Mouse (Mus musculus): Measurements from ENCODE around the gene Pmvk.

Gene Pmvk

DNA sequence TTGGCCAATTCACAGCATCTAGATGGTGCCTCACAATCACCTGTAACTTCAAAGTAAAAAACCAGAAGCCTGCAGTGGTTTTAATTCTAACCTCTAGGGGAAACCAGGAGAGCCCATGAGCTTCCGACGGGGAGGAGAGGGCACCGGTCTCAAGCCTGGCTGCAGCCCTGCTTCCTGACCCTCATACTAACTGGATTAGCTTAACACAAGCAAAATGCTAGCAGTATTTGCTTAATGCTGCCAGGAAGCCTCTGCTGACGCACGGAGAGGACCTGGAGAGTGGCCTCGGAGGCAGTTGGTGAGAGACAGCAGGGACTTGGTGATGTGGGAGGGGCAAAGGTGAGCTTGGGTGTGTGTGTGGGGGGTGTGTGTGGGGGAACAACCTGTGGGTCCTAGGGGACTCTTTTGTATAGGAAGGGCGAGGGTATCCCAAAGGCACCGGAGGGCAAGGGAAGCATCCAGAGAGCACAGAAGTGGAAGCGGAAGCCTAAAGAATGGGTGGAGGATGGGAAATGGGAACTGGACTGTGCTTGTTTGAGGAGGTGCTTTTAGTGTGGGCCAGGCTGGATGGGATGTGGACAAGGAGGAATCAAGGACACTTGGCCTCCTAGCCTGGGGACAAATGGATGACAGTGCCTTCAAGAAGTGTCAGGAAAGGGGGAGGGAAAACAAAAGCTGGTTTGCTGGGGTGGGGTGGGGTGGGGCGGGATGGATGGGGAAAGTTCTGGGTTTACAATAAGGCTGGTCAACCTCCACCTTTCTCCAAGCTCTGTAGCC lies at the start of gene Pmvk:
Pmvk (plus strand) TSS at position 141 of the 777 bp plus-strand sequence.
- no peak for DNase-seq (ENCODE audit: low spot score in 2 of 2)

DNA sequence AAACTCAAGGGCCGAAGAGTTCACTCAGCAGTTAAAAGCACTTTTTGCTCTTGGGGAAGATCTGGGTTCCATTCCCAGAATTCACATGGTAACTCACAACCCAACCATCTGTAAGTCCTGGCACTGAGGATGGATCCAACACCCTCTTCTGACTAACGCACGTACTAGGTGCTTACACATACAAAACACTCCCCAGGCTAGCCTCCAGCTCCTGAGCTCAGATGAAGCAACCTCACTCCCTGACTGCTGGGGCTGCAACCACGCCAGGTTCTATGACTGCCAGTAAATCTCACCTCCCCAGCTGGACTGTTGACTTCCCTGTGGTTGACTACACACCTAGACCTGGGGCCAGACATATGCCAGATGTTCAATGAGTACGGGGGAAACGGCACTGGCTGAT lies 47.5 kb upstream of the Pmvk start:
- DNase-seq (ENCODE audit: low spot score in 2 of 2), result no peak

DNA sequence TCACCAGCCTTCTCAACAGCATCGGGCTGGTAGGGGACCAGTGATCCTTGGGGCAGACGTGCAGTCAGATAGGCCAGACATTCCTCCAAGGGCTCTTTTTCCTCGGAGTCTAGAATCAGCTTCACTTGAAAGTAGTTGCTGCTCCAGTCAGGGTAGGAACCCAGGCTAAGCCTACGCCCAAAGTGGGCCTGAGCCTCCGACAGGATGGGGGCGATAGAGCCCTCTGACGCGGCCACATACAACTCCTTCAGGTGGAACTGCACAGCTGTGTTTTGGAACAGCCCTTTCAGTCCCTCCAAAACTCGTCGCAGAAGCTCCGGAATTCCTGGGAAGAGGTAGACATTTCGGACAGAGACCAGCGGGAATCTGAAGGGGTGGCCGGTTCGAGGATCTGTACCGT lies 45.9 kb upstream of the Pmvk start:
- DNase-seq (ENCODE audit: low spot score in 2 of 2), result no peak

DNA sequence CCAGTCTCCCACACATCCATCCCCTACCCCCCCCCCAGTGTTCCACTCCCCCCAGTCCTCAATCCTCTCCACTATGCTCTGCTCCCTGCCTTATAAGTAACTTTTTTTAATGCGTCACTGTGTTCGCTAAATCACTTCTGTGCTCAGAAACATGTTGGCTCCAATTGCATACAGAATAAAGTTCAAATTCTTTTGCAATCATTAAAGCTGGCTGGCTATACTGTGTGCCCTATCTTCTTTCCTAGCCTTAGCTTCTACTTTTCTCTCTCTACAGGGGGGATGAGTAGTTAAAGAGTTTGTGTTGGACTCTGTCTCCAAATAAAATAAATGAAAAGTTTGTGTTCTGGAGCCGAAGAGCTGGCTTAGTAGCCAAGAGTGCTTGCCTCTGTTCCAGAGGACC lies 44.6 kb upstream of the Pmvk start:
- DNase-seq (ENCODE audit: low spot score in 2 of 2), result no peak

DNA sequence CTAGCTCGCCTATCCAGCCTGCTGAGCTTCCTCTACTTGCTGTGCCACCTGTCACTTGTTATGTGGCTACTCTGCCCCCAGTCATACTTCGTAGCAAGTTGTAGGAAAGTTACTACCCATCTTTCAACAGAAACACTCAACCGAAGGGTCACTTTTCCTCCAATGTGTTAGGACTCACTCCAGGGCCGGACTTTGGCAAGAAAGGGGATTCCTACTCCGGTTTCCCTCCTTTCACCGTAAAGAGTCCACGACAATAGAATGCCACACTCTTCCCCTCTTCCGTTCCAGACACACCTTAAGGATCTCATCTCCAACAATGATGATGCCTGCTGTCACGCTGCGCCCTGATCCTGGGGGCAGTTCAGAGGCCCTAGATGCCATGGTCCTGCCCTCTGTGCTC lies 43.5 kb upstream of the Pmvk start:
- no peak for DNase-seq (ENCODE audit: low spot score in 2 of 2)

DNA sequence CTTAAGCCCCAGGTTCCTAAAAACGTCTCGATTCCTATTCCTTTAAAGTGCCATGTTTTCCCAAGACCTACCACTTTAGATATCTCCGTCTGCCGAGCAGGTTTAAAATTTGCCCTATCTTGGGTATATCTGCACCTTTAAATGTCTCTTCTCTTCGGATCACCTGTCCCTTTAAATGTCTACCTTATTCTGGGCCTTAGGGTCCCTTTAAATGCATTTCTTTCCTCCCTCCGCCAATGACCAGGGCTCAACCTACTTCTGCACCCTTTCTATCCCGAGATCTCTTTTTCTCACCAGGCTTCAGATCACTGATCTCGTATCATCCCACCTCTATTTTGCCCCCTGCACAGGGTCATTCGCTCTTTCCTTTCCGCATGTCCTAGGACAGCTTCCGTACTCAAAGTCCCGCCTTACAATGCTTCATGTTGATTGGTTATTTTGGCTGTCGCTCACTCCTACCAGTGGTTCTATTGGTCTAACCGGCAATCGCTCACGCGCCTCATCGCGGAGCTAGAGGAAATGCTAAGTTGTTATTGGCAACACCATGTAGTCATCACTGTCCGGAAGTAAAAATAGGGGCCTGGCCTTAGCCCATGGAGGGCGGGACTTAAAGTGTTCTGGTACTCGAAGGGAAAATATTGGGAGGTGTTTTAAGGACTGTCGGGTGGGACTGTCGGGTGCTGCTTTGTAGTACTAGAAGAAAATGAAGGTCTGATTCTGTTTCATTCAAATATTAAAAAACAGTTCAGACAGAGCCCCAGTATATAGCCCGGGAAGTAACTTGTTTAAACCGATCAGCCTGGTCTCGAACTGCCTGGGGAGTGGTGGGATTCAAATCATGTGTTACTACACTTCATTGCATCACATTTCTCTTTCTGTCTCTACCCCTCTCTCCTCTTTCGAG lies 42.6 kb upstream of the Pmvk start, which contains the start of gene Flad1:
Flad1 (minus strand) TSS at position 381 of the 904 bp plus-strand sequence.
- peak; percentile 100 for DNase-seq (ENCODE audit: low spot score in 2 of 2)

DNA sequence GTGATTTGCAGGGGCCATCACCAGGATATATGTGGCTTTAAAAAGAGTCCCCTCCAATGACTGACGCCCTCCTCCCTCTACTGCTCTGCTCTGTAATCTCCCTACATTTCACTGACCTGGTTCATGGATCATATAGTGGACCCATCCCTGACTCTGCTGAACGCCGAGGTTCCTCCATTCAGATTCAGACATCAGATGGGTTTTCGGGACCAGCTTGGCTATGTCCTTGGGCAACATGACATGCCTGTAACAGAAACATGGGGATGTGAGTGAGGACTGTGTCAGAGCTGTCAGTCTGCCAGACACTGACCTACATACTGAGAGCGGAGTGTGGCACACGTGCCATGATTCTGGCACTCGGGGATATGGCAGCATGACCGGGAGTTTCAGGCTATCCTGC lies 38.2 kb upstream of the Pmvk start:
- DNase-seq (ENCODE audit: low spot score in 2 of 2), result no peak

DNA sequence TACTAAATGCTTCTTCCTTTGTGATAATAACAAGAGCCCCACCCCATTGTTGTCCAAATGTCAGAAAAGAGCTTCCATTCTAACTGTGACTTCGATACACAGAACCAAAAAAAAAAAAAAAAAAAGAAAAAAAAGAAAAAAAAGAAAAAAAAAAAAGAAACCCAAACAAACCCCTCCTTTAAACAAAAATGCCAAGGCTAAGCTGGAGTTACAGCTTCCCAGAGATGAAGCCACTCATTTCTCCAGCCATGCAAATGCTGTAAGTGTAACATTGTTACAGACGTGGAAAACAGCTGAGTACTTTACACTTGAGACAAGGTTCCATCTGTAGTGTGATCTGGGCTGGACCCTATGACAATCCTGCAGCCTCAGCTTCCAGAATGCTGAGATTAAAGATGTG lies 37.2 kb upstream of the Pmvk start:
- DNase-seq (ENCODE audit: low spot score in 2 of 2), result no peak

DNA sequence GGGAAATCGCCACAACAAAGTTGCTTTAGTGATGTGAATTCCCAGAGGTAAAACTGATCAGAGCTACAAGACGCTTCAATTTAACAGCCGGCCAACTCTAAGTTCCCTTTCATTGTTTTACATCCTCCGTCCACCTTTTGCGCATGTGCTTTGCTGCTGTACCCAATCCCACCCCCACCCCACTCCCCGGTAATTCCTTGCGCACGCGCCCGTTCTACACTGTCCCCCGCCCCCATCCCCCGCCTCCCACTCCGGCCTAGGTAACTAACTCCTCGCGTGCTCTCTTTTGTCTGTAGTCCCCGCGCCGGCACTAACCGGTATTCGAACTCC lies 36.5 kb upstream of the Pmvk start:
- DNase-seq (ENCODE audit: low spot score in 2 of 2), result no peak

DNA sequence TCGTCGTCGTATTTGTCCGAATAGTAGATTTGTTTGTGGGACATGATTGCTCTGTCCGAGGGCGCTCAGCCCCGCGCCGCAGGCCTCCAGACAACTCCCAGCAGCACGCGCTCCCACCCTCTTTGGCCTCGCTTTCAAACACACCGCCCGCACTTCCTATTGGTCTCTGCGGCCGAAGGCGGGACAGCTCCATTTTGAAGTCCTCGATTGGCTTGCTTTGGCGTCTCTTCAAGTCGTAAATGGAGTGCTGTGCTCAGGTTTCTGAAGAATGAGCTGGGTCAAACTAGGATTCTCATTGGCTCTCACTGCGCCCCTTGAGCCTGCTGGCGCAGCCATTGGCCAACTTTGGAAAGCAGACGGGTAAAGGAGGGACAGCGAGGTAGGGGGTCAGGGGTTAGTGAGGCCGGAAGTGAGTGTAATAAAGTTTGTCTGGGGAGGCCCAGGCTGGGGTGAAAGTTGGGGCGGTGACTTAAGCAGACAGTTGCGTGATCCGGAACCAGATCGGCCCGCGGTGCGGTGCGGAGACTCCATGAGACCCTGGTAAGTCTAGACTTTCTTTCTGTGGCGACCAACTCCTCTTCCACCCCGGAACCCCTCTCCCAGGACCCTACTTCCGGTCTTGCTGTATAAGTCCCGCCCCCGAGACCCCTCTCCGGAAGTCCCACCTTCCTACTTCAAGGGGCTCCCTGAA lies 36.0 kb upstream of the Pmvk start, which contains the start of the genes Cks1b and Shc1:
Cks1b (minus strand) TSS at position 214 of the 691 bp plus-strand sequence.
Shc1 (plus strand) TSS at position 274 of the 691 bp plus-strand sequence.
- DNase-seq (ENCODE audit: low spot score in 2 of 2), result peak; percentile 97 to 99

DNA sequence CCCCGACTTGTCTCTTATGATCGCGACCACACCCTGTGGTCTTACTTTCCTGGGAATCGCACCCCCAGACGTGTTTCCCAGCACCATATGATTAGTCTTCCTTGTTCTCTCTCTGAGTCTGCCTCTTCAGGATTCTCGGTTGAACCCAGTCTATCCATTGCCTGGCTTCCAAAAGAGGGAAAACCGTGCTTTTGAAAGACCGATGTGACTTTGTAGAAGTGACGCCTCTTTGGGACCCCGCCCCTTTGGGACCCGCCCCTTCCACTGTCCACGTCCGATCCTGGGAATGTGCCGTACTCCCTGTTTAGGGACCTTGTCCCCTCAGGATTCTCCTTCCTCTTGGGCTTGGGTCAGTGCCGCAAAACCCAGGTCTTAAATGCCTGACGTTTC lies 35.5 kb upstream of the Pmvk start:
- DNase-seq (ENCODE audit: low spot score in 2 of 2), result peak in 1 of 2 experiments; percentile 60

DNA sequence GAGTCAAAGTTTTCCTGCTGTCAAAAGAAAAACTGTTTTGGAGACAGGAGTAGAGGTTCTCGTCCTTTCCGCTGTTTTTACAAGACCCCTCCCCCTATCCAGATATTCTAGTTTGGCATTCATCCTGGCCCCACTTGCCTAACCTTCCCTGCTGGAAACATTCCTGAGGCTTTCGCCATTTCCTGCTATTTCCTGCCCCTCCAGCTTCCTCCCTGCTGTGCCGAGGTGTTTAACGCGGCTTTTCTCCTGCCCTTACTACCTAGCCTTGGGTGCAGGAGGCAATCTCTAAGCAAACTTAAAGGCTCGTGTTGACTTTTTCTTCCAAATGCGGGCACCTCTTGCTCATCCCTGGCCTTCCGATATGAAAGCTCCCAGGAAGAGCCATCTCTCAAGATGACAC lies 34.8 kb upstream of the Pmvk start:
- DNase-seq (ENCODE audit: low spot score in 2 of 2), result no peak

DNA sequence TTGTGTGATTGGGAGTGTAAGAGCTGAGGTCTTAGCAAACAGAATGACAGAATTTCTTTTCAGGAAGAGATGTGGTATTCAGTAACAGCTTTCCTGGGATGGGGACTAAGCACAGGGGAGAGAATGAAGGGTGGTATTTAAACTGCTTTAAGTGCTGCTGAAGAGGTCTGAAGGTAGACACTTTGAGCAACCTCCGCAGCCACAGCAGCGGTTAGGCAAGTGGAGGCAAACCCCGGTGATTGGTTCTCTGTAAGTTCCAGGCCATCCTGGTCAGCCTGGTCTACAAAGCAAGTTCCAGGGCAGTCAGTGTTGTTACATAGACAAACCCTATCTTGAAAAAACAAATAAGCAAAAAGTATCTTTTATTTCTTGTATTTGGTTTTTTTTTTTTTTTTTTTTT lies 34.4 kb upstream of the Pmvk start:
- DNase-seq (ENCODE audit: low spot score in 2 of 2), result no peak

DNA sequence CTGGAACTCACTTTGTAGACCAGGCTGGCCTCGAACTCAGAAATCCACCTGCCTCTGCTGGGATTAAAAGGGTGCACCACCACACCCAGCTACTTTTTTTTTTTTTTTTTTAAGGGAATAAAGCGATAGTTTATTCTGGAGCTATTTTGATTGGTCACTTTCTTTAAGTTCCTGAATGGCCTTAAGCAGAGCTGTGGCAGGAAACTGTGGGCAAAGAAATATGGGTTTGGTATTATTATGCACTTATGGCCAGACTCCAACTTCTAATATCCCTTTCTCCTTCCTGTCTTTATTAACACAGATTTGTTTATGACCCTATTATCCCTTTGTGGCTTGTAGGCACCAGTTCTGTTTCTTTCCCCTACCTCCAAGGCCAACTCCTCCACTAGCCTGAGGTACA lies 33.9 kb upstream of the Pmvk start:
- DNase-seq (ENCODE audit: low spot score in 2 of 2), result no peak

DNA sequence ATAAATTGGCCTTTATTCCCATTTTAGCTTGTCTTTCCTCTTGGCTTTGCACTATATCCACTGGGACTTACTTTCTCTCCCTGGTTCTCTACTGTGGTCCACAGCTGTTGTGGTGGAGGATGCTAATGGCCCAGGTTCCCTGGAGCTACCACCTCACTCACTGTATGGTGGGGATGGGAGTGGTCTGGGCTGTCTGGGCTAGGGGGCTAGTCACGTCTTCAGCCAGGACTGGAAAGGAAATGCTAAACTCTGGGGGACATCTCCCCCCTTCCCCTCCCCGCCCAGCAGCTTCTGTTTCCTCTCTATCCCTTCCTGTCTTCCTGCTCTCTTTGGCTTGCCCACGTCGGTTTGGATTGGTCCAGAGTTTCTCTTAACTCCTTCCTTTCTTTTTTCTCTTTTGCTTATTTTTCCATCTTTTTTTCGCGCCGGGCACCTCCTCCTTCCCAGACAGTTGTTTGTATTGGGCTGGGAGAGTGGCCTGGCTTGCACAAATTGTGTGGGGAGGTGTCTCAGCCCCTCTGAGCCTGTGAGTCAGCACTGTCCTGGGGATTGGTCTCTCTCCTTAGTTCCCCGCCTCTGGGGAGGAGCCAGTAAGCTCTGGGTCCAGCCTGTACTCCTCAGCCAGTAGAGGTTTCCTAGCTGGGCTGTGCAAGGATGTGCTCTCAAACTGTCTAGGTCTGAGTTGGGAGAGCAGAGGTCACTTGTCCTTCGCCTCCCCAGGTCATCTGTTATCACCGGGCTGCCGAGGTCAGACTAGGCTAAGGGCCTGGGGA lies 33.2 kb upstream of the Pmvk start:
- peak; percentile 82 to 84 for DNase-seq (ENCODE audit: low spot score in 2 of 2)

DNA sequence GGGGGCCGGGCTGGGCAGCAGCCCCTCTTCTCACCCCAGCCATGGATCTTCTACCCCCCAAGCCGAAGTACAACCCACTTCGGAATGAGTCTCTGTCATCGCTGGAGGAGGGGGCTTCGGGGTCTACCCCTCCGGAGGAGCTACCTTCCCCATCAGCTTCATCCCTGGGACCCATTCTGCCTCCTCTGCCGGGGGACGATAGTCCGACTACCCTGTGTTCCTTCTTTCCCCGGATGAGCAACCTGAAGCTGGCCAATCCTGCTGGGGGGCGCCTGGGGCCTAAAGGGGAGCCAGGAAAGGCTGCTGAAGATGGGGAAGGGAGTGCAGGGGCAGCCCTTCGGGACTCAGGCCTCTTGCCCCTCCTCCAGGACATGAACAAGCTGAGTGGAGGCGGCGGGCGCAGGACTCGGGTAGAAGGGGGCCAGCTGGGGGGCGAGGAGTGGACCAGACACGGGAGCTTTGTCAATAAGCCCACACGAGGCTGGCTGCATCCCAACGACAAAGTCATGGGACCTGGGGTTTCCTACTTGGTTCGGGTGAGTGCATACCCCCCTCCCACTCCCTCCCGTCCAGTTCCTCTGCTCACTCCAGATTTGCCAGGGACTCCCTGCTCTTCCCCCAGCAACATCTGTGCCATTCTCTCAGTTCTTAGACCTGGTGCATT lies 32.4 kb upstream of the Pmvk start:
- DNase-seq (ENCODE audit: low spot score in 2 of 2), result no peak

DNA sequence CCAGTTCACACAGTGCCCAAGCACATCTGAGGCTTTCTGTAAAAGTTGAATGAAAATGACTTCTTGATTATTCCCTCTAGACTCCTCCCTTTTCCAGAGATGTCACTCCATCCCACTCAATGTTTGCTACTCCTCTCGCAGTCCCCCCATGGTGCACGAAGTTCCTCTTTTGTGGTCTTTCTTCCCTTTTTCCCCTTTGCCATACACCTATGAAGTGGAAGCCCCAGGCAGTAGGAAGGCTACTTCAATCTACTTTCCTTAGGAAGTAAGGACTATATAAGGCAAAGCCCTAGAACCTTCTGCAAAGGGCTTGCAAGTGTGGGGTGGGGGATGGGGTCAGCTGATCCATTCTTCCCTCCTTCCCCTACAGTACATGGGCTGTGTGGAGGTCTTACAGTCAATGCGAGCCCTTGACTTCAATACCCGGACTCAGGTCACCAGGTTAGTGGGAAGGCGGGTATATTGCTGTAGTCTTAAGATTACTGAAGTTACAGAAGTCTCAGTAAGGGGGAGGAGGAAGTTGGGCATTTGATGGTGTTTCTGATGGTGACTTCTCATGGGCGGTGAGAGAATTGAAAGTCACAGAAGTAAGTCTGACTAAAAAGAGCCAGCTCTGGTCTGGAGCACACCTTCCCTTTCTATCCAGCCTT lies 31.7 kb upstream of the Pmvk start:
- no peak for DNase-seq (ENCODE audit: low spot score in 2 of 2)

DNA sequence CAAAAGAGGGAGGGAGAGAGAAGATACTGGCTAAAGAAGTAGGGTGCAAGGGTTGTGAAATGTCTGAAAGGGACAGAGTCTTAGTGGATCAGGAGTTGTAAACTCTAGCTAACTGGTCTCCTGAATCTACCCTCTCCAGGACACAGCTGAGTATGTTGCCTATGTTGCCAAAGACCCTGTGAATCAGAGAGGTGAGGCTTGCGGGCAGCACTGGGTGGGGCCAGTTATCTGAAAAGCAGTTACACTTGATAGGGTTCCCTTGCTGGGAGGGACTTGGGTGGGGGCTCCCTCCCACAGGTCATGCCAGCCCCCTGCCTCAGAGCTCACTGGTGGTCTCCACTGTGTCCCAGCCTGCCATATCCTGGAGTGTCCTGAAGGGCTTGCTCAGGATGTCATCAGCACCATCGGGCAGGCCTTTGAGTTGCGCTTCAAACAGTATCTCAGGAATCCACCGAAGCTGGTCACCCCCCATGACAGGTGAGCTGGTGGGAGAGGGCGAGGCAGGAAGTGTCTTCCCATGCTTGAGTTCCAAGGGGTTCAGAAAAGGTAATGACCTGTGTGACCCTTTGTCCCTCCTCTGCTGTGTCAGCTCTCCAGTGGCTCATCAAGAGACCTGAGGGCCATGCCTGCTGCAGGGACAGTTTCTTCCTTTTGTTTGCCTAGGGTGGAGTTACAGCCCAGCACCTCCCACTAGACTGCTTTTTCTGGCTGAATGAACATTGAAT lies 29.8 kb upstream of the Pmvk start:
- no peak for DNase-seq (ENCODE audit: low spot score in 2 of 2)

DNA sequence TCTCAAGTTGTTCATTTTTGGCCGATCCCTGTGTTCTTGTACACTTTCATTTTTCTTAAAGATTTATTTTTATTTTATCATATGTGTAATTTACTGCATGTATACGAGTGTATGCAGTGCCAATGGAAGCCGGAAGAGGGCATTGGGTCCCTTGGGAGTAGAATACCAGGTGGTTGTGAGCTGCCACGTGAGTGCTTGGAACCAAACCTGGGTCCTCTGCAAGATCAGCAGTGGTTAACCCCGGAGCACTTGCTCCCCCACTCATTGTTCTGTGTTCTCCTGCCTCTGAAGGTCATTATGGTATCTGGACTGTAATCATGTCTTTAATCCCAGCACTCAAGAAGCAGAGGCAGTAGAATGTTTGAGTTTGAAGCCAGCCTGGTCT lies 29.2 kb upstream of the Pmvk start:
- no peak for DNase-seq (ENCODE audit: low spot score in 2 of 2)

DNA sequence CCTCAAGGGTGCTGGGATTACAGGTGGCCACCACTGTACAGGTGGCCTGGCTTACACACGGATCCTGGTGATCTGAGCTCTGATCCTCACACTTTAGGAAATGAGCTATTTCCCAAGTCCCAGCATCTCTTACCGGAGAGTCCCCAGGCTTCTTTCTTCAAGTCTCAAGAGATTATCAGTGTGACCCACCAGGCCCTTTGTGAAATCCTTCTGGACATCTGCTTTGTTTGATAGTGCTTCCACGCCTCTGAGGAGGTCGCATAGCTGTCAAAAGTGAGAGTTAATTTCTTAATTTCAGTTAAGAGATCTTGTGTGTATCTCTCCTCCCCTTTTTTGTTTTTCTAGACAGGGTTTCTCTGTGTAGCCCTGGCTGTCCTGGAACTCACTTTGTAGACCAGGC lies 28.5 kb upstream of the Pmvk start:
- no peak for DNase-seq (ENCODE audit: low spot score in 2 of 2)
